Mouse (Mus musculus) liver, adult (tissue): ENCODE measurements around the gene Zc2hc1c.

Experiments used
- GATA4 ChIP-seq: IDR thresholded peaks from 2 replicates; pipeline ENCODE4 v1.6.1; 2014; ENCODE audit warnings: mild to moderate bottlenecking, low read length; ENCODE audit not compliant: insufficient replicate concordance

The Zc2hc1c gene

DNA sequence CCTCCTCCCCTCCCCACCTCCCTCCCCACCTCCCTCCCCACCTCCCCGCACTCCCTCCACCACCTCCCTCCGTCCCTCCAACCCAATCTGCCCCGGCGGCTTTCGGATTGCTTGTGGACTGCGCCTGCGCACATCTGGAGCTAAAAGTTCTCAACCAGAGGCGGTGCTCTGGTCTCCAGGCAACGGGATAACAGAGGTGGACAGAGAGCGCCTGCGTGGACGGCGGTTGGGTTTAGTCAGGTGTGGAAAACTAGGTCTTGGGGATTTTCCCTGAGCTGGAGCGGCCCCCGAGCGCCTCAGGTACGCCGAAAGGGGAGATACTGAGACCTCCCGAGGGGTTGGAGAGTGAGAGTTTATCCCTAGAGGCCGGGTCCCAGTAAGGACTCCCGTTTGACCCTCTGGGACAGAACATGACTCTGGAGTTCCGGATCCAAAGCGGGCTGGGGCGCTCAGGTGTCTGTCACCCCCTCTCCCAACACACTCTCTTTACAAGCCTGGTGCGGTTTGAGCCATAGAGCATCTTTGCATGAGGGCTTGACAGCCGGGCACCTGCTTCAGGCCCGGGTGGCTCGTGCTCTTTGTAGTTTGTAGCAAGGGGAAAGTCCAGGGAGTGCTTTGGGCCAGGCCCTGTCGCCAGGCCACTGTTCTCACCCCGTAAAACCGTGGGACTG is at the start of gene Zc2hc1c:
Zc2hc1c (plus strand) TSS at position 106 of the 671 bp plus-strand sequence.
- TF ChIP-seq GATA4: no peak

DNA sequence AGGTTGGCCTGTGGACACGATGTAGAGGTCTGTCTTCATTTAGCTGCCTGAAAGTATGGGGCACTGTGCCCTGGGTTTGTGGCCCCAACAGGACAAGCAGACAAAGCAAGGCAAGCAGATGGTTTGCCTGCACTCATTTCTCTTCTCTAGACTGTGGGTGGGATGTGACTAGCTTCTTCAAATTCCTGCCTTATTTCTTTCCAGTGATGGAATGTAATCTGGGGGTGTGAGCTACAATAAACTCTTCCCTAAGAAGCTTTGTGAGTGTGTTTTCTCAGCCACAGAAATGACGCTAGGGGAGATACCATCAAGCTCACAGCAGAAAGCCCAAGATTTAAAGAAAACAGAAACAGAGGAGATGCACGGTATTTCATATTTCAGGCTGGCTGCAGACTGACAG is 36.3 kb upstream of the Zc2hc1c start:
- no peak for TF ChIP-seq GATA4

GRCm38 (mm10) chr12:85256074-85256751 is 32.2 kb upstream of the Zc2hc1c start:
- TF ChIP-seq GATA4: no peak

DNA sequence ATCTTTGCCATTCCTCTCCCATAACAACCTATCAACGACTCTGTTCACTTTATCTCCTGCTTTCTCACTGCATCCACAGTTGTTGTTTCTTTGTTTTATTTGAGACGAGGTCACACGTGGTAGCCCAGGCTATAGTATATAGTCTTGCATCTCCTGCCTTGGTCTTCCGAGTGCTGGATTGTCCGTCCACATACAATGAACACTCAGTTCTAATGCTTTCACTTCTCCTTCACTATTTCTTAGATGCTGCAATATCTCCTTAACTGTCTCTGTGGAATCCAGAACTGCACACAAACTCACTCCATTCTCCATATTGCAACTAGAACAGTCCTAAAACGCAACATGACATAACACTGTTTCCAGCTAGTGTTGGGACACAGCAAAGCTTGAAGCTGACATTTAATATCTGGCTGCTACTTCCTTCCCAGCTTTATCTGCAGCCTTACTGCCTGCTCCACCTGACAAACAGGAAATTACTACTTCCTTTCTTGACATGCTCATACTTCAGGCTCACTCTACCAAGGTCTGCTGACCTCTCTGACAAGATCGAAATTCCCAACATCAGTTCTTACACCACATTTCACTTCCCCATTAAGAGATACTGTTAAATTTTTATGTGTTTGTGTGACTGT is 31.3 kb upstream of the Zc2hc1c start:
- TF ChIP-seq GATA4: peak; percentile 85; the same call in 1 of the 2 replicates

- no peak for TF ChIP-seq GATA4
Observed at GRCm38 (mm10) chr12:85262489-85262888, 25.9 kb upstream of the Zc2hc1c start.

- no peak for TF ChIP-seq GATA4
Observed at GRCm38 (mm10) chr12:85263190-85263589, 25.2 kb upstream of the Zc2hc1c start.

DNA sequence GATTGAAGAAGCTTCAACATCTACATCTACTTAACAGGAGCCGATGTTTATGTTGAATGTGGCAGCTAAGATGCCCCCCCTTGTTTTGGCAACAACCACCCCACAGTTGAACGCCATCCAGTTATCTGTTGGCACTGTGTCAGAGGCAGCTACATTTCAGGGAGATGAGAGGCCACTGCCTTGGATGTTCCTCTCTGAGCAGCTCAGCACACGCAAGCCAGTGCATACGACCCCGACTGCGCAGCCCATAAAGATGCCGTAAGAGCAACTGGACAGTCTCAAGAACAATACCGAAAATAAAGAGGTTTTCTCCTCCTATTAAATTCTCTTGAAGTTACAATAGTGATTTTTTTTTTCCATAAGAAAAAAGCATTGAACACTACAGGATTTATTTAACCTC is 23.9 kb upstream of the Zc2hc1c start:
- TF ChIP-seq GATA4: no peak

- TF ChIP-seq GATA4: no peak
Observed at GRCm38 (mm10) chr12:85264940-85265339, 23.5 kb upstream of the Zc2hc1c start.

DNA sequence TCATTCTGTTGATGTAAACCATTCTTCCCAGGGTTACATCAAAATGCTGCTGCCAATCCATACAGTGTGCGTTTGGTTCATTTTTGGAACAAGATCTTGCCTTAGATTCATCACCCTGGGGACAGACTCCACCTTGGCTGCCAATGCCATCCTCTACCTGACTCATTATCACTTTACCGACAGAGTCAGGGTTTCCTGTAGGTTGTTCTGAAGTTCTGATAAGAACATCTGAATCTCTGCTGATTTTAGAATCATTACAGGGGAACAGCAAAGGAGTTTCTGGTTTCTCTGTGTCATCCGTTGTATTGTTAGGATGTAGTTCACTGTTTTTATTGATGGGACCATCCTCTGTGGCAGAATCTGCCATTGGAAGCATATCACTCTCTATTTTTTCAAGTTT is 22.1 kb upstream of the Zc2hc1c start:
- no peak for TF ChIP-seq GATA4

DNA sequence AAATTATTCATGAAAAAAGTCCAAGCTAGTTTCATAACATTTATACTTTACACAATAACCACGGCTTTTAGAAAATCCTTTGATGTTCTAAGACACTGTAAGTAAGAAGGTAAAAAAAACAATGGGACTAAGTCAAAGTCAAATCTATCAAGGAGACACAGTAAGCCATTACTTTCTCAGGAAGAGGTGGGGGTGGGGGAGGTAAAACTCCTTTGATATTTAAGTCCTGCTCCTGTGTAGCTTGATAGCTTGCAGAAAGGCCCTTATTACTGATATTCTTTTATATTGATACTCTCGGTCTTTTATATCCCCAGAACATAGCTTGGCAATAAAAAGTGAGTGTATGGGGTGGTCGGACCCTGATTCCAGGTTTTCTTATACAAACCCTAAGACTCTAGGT is 18.6 kb upstream of the Zc2hc1c start:
- TF ChIP-seq GATA4: no peak

GRCm38 (mm10) chr12:85270319-85270718 is 18.1 kb upstream of the Zc2hc1c start, which contains the start of gene Mlh3:
TSS of gene Mlh3 (minus strand) at chr12:85270599.
- peak; percentile 46; the same call in 1 of the 2 replicates for TF ChIP-seq GATA4

GRCm38 (mm10) chr12:85271132-85271842 is 17.1 kb upstream of the Zc2hc1c start:
- no peak for TF ChIP-seq GATA4

- TF ChIP-seq GATA4: no peak
Observed at GRCm38 (mm10) chr12:85271843-85272206, 16.6 kb upstream of the Zc2hc1c start.

GRCm38 (mm10) chr12:85273508-85273907 is 14.9 kb upstream of the Zc2hc1c start:
- TF ChIP-seq GATA4: no peak

GRCm38 (mm10) chr12:85276273-85276672 is 12.1 kb upstream of the Zc2hc1c start:
- TF ChIP-seq GATA4: no peak

DNA sequence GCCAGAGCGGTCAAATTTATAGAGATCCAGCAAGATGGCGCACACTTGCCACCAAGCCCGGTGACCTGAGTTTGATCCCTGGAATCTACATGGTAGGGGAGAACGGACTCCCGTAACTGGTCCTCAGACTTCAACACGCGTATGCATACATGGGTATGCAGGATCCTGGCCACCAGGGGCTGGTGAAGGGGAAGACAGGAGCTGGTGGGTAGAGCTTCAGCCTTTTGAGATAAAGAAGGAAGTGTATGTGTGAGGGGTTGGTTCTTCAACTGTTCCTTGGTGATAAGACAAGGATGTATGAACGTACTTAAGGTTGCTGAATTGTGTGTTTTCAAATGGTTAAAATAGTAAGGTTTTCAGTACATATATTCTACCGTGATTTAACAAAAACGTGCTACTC is 9.5 kb upstream of the Zc2hc1c start:
- TF ChIP-seq GATA4: no peak

DNA sequence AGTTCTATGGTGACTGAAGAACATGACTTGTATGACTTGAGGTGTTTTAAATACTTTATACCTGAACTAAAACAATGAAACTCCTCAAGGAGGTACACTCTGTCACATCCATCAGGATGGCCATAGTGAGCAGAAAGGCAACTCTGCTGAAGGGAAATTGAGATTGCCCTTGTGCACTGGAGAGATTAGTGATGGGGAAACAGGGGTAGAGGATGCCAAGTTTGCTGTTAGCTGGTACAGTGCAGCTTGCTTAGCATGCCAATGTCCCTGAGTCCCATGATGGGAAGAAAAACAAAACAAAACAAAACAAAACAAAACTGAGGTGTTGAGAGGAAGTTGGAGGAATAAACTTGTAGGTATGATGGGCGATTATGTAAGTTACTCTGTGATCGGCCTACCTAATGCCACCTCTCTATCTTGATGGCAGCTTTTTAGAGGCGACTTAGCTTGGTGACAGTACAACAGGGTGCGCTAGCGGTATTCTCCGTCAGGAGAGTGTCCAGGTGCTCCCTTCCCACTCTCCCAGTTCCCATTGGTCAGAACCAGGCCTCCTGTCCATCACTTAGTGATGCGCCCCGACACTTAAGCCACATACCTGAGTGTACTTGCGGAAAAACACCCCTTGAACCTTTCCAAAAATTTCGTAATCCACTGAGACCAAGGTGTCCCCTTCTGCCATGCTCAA is 8.9 kb upstream of the Zc2hc1c start:
- TF ChIP-seq GATA4: no peak
